Mouse (Mus musculus) ES-E14 (cell line): ENCODE measurements around the gene Ffar1. TPM values are rescaled to one million over a fixed set of nuclear protein-coding genes. Genes with fewer than 3 reads are reported as not detected.

Experiments used
- DNase-seq: peaks from one replicate; pipeline ENCODE4 v3.0.0-alpha.2; 2013; ENCODE audit warnings: low read depth, low spot score
- H3K27ac ChIP-seq: 2 replicates; pipeline ENCODE4 v1.5.1; 2012; ENCODE audit warnings: low read depth, mild to moderate bottlenecking, low read length, moderate library complexity, mixed read lengths; ENCODE audit not compliant: poor library complexity, insufficient read depth, severe bottlenecking
- H3K36me3 ChIP-seq: 2 replicates; pipeline ENCODE4 v1.6.1; 2012; ENCODE audit warnings: mild to moderate bottlenecking, low read length, moderate library complexity, mixed read lengths; ENCODE audit not compliant: control insufficient read depth, poor library complexity, insufficient read depth, severe bottlenecking
- H3K4me1 ChIP-seq, 2 experiments: fragments of 150-350 bp in 1 of 2; sonication (generic) in 1 of 2; 2 replicates each; pipeline ENCODE4 v1.6.1; 2012; ENCODE audit warnings: low read length in 2 of 2, mild to moderate bottlenecking in 1 of 2, mixed read lengths in 1 of 2; ENCODE audit not compliant: control insufficient read depth in 2 of 2, insufficient read depth in 2 of 2, poor library complexity in 1 of 2
- H3K4me3 ChIP-seq, 2 experiments: fragments of 150-350 bp in 1 of 2; sonication (generic) in 1 of 2; 2 replicates each; pipeline ENCODE4 v1.5.1; 2012; ENCODE audit warnings: low read length in 2 of 2, low read depth in 1 of 2, mild to moderate bottlenecking in 1 of 2, mixed read lengths in 1 of 2; ENCODE audit not compliant: insufficient read depth in 1 of 2, poor library complexity in 1 of 2, severe bottlenecking in 1 of 2
- H3K9ac ChIP-seq: 2 replicates; pipeline ENCODE4 v1.6.1; 2012; ENCODE audit warnings: low read depth, mild to moderate bottlenecking, low read length, mixed read lengths; ENCODE audit not compliant: poor library complexity, insufficient read depth, severe bottlenecking
- H3K9me3 ChIP-seq: fragments of 150-350 bp; sonication (generic); 2 replicates; pipeline ENCODE4 v1.6.1; 2012; ENCODE audit warnings: low read depth, mild to moderate bottlenecking, low read length; ENCODE audit not compliant: control insufficient read depth, insufficient read depth
- CHD2 ChIP-seq: IDR thresholded peaks from 2 replicates; pipeline ENCODE4 v1.6.1; 2014; ENCODE audit warnings: mild to moderate bottlenecking, low read depth, low read length, inconsistent platforms
- HCFC1 ChIP-seq: IDR thresholded peaks from 2 replicates; pipeline ENCODE4 v1.6.1; 2012; ENCODE audit warnings: low read length, inconsistent platforms, borderline replicate concordance; ENCODE audit not compliant: insufficient read depth
- MAFK ChIP-seq: IDR thresholded peaks from 2 replicates; pipeline ENCODE4 v1.6.1; 2014; ENCODE audit warnings: mild to moderate bottlenecking, low read depth, low read length, inconsistent platforms; ENCODE audit not compliant: insufficient read depth
- ZC3H11A ChIP-seq: IDR thresholded peaks from 2 replicates; pipeline ENCODE4 v1.6.1; 2012; ENCODE audit warnings: low read depth, mild to moderate bottlenecking, inconsistent platforms, low read length, borderline replicate concordance
- ZNF384 ChIP-seq: IDR thresholded peaks from 2 replicates; pipeline ENCODE4 v1.6.1; 2012; ENCODE audit warnings: low read depth, low read length, inconsistent platforms
- in situ Hi-C, 2 experiments: fragments of 600-800 bp; cut with MboI; formaldehyde crosslinking; loops; one replicate each; pipeline ENCODE4 v1.15.1; 2025; ENCODE audit warnings: low sequenced_read_pairs in 2 of 2, inconsistent platforms in 1 of 2; ENCODE audit not compliant: unreplicated experiment in 2 of 2
- total RNA-seq: library from RNA; depleted of rRNA; stranded (reverse); fragments of 300-350 nt; gene quantifications from 2 replicates; pipeline ENCODE4 v1.2.3, GENCODE M21; 2012

The Ffar1 gene
- total RNA-seq, 1 experiment: 0.04 TPM

DNA sequence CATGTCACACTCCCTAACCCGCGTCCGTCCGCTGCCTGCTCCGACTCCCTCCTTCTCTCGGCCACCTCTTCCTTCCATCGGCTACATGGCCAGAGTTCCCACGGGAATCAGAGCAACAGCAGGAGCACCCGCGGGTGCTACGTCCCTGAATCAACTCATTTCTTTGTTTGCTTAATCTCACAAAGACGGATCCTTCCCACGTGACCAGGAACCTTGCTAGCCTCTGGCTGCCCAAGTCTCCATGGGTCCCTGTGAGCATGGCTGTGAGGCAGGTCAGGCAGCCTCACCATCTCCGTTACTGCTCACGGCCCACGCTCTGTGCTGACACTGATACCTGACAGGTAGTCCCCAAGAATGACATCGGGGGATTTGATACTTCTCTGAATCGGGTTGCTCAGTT is 37.7 kb downstream of the Ffar1 start, which contains the start of gene Ffar2:
Ffar2 (minus strand) TSS at position 101 of the 400 bp plus-strand sequence.
- no peaks in the 10 kb centered on the region for H3K9me3 ChIP-seq
- peaks cover 0 to 15% of the 10 kb centered on the region in 2 experiments; a peak in 2 of 4 replicates for H3K4me1 ChIP-seq
- no peak within 1 kb of the TSS for H3K27ac ChIP-seq
- no peak for DNase-seq
- no peak within 1 kb of the TSS for H3K4me3 ChIP-seq
- H3K36me3 ChIP-seq: no peaks in the 10 kb centered on the region
- in situ Hi-C loops: no loop called here
- no peak within 1 kb of the TSS for H3K9ac ChIP-seq
- TF ChIP-seq ZNF384 (no peak), MAFK (no peak), CHD2 (no peak), ZC3H11A (no peak), HCFC1 (no peak)

DNA sequence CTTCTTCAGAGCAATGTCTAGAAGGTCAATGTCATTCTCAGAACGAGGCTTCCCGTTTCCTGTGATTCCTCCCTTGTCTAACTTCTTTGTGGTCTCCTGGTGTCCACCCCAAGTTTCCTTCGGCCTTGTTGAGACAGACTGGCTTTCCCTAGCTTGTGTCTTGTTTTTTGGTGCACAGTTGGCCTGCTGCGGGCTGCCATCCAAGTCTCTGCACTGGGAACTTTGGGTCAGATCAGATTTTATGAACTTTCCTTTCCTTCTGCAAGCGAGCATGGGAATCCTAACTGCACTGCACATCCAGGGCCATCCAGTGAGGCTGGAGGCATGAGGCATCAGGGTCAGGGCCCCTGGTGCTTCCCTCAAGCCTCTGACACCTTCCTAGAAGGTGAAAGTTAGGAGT is 39.8 kb downstream of the Ffar1 start:
- no peak overlapping the region for H3K9ac ChIP-seq
- TF ChIP-seq CHD2 (no peak), ZC3H11A (no peak), MAFK (no peak)
- H3K4me3 ChIP-seq: no peak overlapping the region
- no peak for DNase-seq
- H3K27ac ChIP-seq: no peak overlapping the region
- H3K4me1 ChIP-seq: peaks cover 0 to 12% of the 10 kb centered on the region in 2 experiments; a peak in 2 of 4 replicates
- in situ Hi-C loops: no loop called here
- no peaks in the 10 kb centered on the region for H3K36me3 ChIP-seq
- H3K9me3 ChIP-seq: no peaks in the 10 kb centered on the region

DNA sequence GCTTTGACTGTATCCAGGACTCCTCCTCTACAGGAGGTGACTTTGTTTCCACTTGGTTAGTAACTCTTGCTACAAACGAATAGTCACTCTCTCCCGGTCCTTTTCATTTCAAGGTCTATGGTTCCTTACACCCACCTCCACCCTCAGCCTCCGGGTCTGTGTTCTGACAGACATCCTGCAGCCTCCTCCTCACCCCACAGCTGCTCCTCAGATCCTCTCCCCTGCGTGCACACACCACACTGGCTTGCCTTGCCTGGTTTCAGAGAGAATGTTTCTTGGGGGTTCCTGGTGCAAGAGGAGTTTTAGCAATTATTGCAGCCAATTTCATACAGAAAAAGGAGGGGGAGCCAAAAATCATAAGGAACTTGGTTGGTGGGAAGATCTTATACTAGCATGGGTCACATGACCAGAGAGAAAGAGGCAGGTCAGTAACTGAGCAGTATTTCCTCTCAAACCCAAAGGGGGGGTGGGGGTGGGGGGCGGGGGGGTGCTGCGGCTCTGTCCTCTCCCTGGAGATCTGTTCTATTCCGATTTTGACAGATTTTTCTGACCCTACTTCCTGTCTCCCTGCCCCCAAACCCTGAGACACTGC is 40.4 kb downstream of the Ffar1 start:
- Histone ChIP-seq H3K4me1 (peaks cover 0 to 10% of the 10 kb centered on the region in 2 experiments; a peak in 2 of 4 replicates), H3K4me3 (no peak overlapping the region), H3K9ac (no peak overlapping the region), H3K9me3 (no peaks in the 10 kb centered on the region), H3K27ac (no peak overlapping the region), H3K36me3 (no peaks in the 10 kb centered on the region)
- in situ Hi-C loops: no loop called here
- no peak for DNase-seq
- no peak for TF ChIP-seq ZC3H11A
- no peak for TF ChIP-seq CHD2
- no peak for TF ChIP-seq HCFC1
- TF ChIP-seq ZNF384: no peak
- no peak for TF ChIP-seq MAFK

DNA sequence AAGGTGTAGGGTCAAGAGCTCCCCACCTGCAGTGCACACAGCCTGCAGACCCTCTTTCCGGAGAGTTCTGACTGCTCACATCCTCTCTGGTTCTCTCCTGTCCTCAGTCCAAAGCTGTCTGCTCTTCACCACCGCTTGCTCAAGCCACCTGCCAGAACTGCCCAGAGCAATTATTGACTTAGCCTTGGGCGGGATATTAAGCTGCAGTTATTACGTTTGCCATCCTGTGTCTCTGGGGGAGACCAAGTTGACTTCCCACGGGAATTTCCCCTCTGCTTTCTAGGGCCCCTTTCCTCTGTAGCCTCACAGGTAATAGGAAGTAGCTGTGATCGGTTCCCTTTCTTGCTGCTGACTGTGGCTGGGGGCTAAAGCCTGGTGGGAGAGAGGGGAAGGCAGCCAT is 41.2 kb downstream of the Ffar1 start:
- in situ Hi-C loops: no loop called here
- Histone ChIP-seq H3K27ac (no peak overlapping the region), H3K9me3 (no peaks in the 10 kb centered on the region), H3K4me3 (no peak overlapping the region), H3K4me1 (peaks cover 0 to 10% of the 10 kb centered on the region in 2 experiments; a peak in 2 of 4 replicates), H3K36me3 (no peaks in the 10 kb centered on the region), H3K9ac (no peak overlapping the region)
- no peak for DNase-seq
- no peak for TF ChIP-seq CHD2
- no peak for TF ChIP-seq MAFK
- no peak for TF ChIP-seq ZC3H11A
- no peak for TF ChIP-seq HCFC1
- no peak for TF ChIP-seq ZNF384
